Mouse (Mus musculus) limb, embryonic 14.5 days (tissue): ENCODE measurements around the gene Tdrd7. TPM values are rescaled to one million over a fixed set of nuclear protein-coding genes. Genes with fewer than 3 reads are reported as not detected.
A peak's percentile ranks its signal among the peaks of the same experiment; 100 is the strongest.

Experiments used
- ATAC-seq: fragments of 200-750 bp; cut with Nextera tagmentation; 2 replicates; pipeline ENCODE4 v1.8.0; 2017; ENCODE audit warnings: low read depth, moderate number of reproducible peaks, moderate TSS enrichment; ENCODE audit not compliant: low FRiP score
- DNase-seq: peaks from one replicate; pipeline ENCODE4 v3.0.0-alpha.2; 2015; ENCODE audit warnings: low spot score
- H3K27ac ChIP-seq: fragments of 300-500 bp; sonication (generic); replicated peaks from 2 replicates; pipeline ENCODE4 v1.5.1; 2014; ENCODE audit warnings: low read depth, mild to moderate bottlenecking, low read length, moderate library complexity, mixed read lengths
- H3K27me3 ChIP-seq: fragments of 300-500 bp; sonication (generic); 2 replicates; pipeline ENCODE4 v1.6.1; 2014; ENCODE audit warnings: low read length, mixed read lengths; ENCODE audit not compliant: control insufficient read depth, insufficient read depth
- H3K36me3 ChIP-seq: fragments of 300-500 bp; sonication (generic); 2 replicates; pipeline ENCODE4 v1.6.1; 2014; ENCODE audit warnings: mild to moderate bottlenecking, low read length, moderate library complexity, mixed read lengths; ENCODE audit not compliant: control insufficient read depth, insufficient read depth
- H3K4me1 ChIP-seq: fragments of 300-500 bp; sonication (generic); 2 replicates; pipeline ENCODE4 v1.6.1; 2014; ENCODE audit warnings: antibody characterized with exemption, low read length, mixed read lengths; ENCODE audit not compliant: control insufficient read depth, insufficient read depth
- H3K4me2 ChIP-seq: fragments of 300-500 bp; sonication (generic); replicated peaks from 2 replicates; pipeline ENCODE4 v1.6.1; 2014; ENCODE audit warnings: low read depth, mild to moderate bottlenecking, low read length, moderate library complexity; ENCODE audit not compliant: severe bottlenecking
- H3K4me3 ChIP-seq: fragments of 300-500 bp; sonication (generic); replicated peaks from 2 replicates; pipeline ENCODE4 v1.5.1; 2014; ENCODE audit warnings: low read length
- H3K9ac ChIP-seq: fragments of 300-500 bp; sonication (generic); 2 replicates; pipeline ENCODE4 v1.6.1; 2014; ENCODE audit warnings: mild to moderate bottlenecking, low read depth, low read length, moderate library complexity; ENCODE audit not compliant: severe bottlenecking
- H3K9me3 ChIP-seq: fragments of 300-500 bp; sonication (generic); 2 replicates; pipeline ENCODE4 v1.6.1; 2016; ENCODE audit warnings: low read length; ENCODE audit not compliant: control insufficient read depth
- POLR2A ChIP-seq: fragments of 200-500 bp; IDR thresholded peaks from 2 replicates; pipeline ENCODE4 v1.8.0; 2012; ENCODE audit warnings: inconsistent platforms, mild to moderate bottlenecking, moderate library complexity, borderline replicate concordance; ENCODE audit not compliant: insufficient read depth, insufficient read length; ENCODE audit errors: extremely low read depth
- WGBS: fragments of 180-500 bp; shearing (Covaris S2); extraction: QIAGEN DNeasy Blood & Tissue Kit; methylation state at CpG from one replicate; pipeline ENCODE4 v1.1.7; 2014; 5-methylcytosine and 5-hydroxymethylcytosine counted together
- polyA plus RNA-seq, 2 experiments: library from polyadenylated mRNA; depleted of rRNA in 1 of 2; stranded (reverse) in 1 of 2; unstranded in 1 of 2; fragments of >200 nt; fragmentation: Nextera tagmentation in 1 of 2; extraction: Ambion mirVana in 1 of 2; gene quantifications; 2 replicates each; pipeline versions ENCODE4 v1.2.1 to v1.2.3; 2012 to 2014

Gene Tdrd7
- polyA plus RNA-seq, 2 experiments, result 12.7 to 12.9 TPM

DNA sequence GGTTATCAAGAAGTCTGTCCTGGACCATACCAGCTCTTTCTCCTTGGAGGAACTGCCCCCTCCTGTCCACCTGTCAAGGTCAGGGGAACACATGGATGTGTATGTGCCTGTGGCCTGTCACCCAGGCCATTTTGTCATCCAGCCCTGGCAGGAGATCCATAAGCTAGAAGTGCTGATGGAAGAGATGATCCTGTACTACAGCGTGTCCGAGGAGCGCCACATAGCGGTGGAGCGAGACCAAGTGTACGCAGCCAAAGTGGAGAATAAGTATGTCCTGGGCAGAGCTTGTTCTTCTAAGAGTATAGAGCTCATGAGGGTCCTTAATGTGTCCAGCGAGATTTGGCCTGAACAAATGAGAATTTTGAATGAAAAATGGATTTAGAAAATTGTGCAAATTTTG, 60.8 kb downstream of the Tdrd7 start:
- ATAC-seq (no peak), DNase-seq (no peak)
- Histone ChIP-seq H3K27me3 (no peaks in the 10 kb centered on the region), H3K4me2 (no peak overlapping the region), H3K4me1 (no peaks in the 10 kb centered on the region), H3K36me3 (no peaks in the 10 kb centered on the region), H3K4me3 (no peak overlapping the region), H3K9ac (no peak overlapping the region), H3K9me3 (no peaks in the 10 kb centered on the region), H3K27ac (no peak overlapping the region)
- 38% methylated on average over 7 of the region's 7 CpGs for WGBS
- TF ChIP-seq POLR2A, result no peak

DNA sequence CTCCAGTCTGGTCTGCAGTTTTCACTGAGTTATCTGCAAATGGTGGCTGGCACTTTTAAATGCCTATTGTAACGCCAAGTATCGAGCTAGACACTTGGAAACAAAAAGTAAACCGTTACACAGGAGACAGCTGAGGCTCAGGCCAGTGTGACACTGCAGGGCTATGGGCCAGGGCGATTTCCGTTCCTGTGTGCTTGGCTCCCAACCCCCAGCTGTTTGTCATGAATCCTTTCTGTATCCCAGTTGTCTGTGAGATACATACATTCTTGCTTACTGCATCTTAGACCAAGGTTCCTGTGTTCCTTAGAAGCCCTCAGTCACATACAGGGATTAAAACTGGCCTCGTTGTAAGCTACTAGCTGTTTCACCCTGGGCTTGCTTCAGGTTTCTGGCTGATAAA, 63.1 kb downstream of the Tdrd7 start:
- no peaks in the 10 kb centered on the region for H3K27me3 ChIP-seq
- TF ChIP-seq POLR2A, result no peak
- no peak overlapping the region for H3K4me2 ChIP-seq
- no peaks in the 10 kb centered on the region for H3K9me3 ChIP-seq
- H3K9ac ChIP-seq, result no peak overlapping the region
- H3K4me3 ChIP-seq, result no peak overlapping the region
- H3K27ac ChIP-seq, result 0 out of 2 replicates have a peak overlapping the region, but pooled peaks have one; percentile 2
- WGBS, result 70% methylated on average over 6 of the region's 6 CpGs
- ATAC-seq (no peak), DNase-seq (no peak)
- H3K36me3 ChIP-seq, result no peaks in the 10 kb centered on the region
- no peaks in the 10 kb centered on the region for H3K4me1 ChIP-seq

DNA sequence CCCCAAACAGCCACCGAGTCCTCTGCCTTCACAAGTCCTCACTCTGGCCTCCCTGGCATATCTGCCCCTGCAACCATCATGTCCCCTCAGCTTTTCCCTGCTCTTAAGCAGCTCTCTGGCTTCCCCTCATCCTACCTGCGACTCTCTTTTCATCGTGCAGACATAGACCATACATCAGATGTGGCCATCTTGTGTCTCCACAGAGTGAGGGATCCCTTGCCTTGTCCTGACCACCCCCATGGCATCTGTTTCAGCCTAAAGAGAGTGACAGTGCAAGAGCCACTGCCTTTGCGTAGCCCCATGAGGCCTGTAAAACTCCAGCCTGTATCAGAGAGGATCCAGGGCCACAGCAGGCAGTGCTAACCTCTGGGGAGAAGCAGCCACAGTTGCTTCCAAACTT, 63.6 kb downstream of the Tdrd7 start:
- H3K4me2 ChIP-seq, result no peak overlapping the region
- no peaks in the 10 kb centered on the region for H3K9me3 ChIP-seq
- H3K27me3 ChIP-seq, result no peaks in the 10 kb centered on the region
- WGBS, result 76% methylated on average over 4 of the region's 4 CpGs
- 0 out of 2 replicates have a peak overlapping the region, but pooled peaks have one; percentile 2 for H3K27ac ChIP-seq
- DNase-seq (no peak), ATAC-seq (no peak)
- H3K4me3 ChIP-seq, result no peak overlapping the region
- no peak for TF ChIP-seq POLR2A
- no peaks in the 10 kb centered on the region for H3K4me1 ChIP-seq
- H3K36me3 ChIP-seq, result no peaks in the 10 kb centered on the region
- no peak overlapping the region for H3K9ac ChIP-seq

DNA sequence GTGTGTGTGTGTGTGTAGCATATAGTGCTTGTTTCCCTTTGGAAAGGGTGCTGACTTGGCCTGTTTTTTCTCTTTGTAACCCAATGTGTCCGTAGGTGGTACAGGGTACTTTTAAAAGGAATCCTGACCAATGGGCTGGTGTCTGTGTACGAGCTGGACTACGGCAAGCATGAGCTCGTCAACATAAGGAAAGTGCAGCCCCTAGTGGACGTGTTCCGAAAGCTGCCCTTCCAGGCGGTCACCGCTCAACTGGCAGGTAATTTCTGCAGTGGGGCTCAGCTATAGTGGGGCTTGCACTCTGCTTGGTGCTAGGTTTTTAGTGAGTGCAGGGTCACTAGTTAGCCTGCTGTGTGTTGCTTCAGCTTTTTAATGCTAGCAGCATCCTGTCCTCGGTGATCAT, 64.4 kb downstream of the Tdrd7 start:
- no peak for TF ChIP-seq POLR2A

DNA sequence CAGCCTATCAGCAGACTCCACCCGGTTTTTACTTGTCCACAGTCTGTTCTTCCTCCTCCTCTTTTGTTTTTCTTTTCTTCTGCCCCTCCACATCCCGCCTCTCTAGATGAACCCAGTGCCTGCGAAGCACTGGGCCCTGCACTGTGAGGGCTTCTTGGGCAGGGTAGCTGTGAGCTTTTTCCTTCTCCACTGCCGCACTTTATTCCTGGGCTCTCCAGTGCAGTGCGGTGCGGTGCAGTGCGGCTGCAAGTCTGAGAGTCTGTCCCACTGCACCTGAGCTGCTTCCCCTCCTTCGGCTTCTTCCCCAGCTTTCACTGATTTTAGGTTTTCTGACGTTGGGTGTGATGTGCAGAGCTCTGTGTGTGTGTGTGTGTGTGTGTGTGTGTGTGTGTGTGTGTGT, 67.3 kb downstream of the Tdrd7 start:
- DNase-seq (no peak), ATAC-seq (no peak)
- Histone ChIP-seq H3K4me2 (no peak overlapping the region), H3K36me3 (no peaks in the 10 kb centered on the region), H3K4me1 (no peaks in the 10 kb centered on the region), H3K4me3 (no peak overlapping the region), H3K27ac (no peak overlapping the region), H3K9me3 (no peaks in the 10 kb centered on the region), H3K9ac (no peak overlapping the region), H3K27me3 (peaks cover 4% of the 10 kb centered on the region; the same call in 1 of the 2 replicates)
- TF ChIP-seq POLR2A, result no peak
- 66% methylated on average over 9 of the region's 9 CpGs for WGBS

More for the DNA sequence above, 64.4 kb downstream of the Tdrd7 start:
- DNase-seq, result peak; percentile 54
- no peak for ATAC-seq
- no peaks in the 10 kb centered on the region for H3K36me3 ChIP-seq
- H3K4me3 ChIP-seq, result no peak overlapping the region
- no peak overlapping the region for H3K4me2 ChIP-seq
- no peaks in the 10 kb centered on the region for H3K4me1 ChIP-seq
- H3K27me3 ChIP-seq, result no peaks in the 10 kb centered on the region
- no peak overlapping the region for H3K27ac ChIP-seq
- H3K9me3 ChIP-seq, result no peaks in the 10 kb centered on the region
- WGBS, result 42% methylated on average over 9 of the region's 9 CpGs
- no peak overlapping the region for H3K9ac ChIP-seq

DNA sequence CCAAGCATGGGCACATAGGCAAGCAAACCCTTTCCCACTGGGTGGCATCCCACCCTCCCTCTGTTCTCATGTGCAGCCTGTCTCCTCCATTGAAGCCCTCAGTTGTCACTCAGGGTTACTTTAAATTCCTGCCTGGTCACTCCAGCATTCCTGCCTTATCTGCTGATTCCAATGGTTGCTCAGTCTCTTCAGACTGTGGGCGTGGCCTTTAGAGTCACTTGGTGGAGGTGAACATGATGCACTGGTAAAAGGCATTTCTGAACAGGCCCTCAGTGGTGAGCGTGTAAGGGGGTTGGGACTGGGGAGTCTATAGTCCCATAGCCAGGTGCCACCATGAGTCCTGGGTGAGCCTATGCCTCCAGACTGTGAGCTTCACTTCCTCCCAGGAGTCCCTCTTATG, 68.1 kb downstream of the Tdrd7 start:
- no peak overlapping the region for H3K27ac ChIP-seq
- ATAC-seq (no peak), DNase-seq (no peak)
- H3K9me3 ChIP-seq, result no peaks in the 10 kb centered on the region
- H3K27me3 ChIP-seq, result peaks cover 12% of the 10 kb centered on the region
- no peak overlapping the region for H3K9ac ChIP-seq
- no peaks in the 10 kb centered on the region for H3K4me1 ChIP-seq
- H3K4me3 ChIP-seq, result no peak overlapping the region
- H3K4me2 ChIP-seq, result no peak overlapping the region
- no peaks in the 10 kb centered on the region for H3K36me3 ChIP-seq
- WGBS, result 77% methylated on average over 2 of the region's 2 CpGs
- no peak for TF ChIP-seq POLR2A
